Mouse (Mus musculus) liver, embryonic 14.5 days (tissue): Measurements from ENCODE around the gene Macf1. TPM values are rescaled to one million over a fixed set of nuclear protein-coding genes. Genes with fewer than 3 reads are reported as not detected.

ENCODE experiments used
- ATAC-seq: fragments of 200-750 bp; cut with Nextera tagmentation; 2 replicates; pipeline ENCODE4 v1.8.0; 2017; ENCODE audit warnings: moderate number of reproducible peaks, mild to moderate bottlenecking, moderate library complexity; ENCODE audit not compliant: insufficient read depth
- DNase-seq, 3 experiments: peaks; one replicate each; pipeline ENCODE4 v3.0.0-alpha.2; 2012 to 2013; ENCODE audit warnings: low read depth in 3 of 3, low spot score in 3 of 3
- H3K27ac ChIP-seq: fragments of 300-500 bp; sonication (generic); 2 replicates; pipeline ENCODE4 v1.5.1; 2014; ENCODE audit warnings: moderate library complexity, mild to moderate bottlenecking, control low read depth, inconsistent platforms
- H3K27me3 ChIP-seq: fragments of 300-500 bp; sonication (generic); 2 replicates; pipeline ENCODE4 v1.6.1; 2014; ENCODE audit warnings: mild to moderate bottlenecking, low read length, moderate library complexity; ENCODE audit not compliant: control insufficient read depth, insufficient read depth
- H3K36me3 ChIP-seq: fragments of 300-500 bp; sonication (generic); replicated peaks from 2 replicates; pipeline ENCODE4 v1.6.1; 2014; ENCODE audit warnings: low read depth; ENCODE audit not compliant: control insufficient read depth, insufficient read depth
- H3K4me1 ChIP-seq, 2 experiments: fragments of 200-500 bp in 1 of 2; fragments of 300-500 bp in 1 of 2; sonication (generic) in 1 of 2; replicated peaks; 2 replicates each; pipeline ENCODE4 v1.6.1; 2012 to 2014; ENCODE audit warnings: antibody characterized with exemption in 1 of 2, inconsistent platforms in 1 of 2, low read length in 1 of 2; ENCODE audit not compliant: control insufficient read depth in 2 of 2, insufficient read depth in 2 of 2
- H3K4me2 ChIP-seq: fragments of 300-500 bp; sonication (generic); 2 replicates; pipeline ENCODE4 v1.6.1; 2014; ENCODE audit warnings: low read depth, mild to moderate bottlenecking, control low read depth, moderate library complexity
- H3K4me3 ChIP-seq, 2 experiments: fragments of 200-500 bp in 1 of 2; fragments of 300-500 bp in 1 of 2; sonication (generic) in 1 of 2; 2 replicates each; pipeline ENCODE4 v1.5.1; 2012 to 2014; ENCODE audit warnings: low read depth in 2 of 2, low read length in 2 of 2, mild to moderate bottlenecking in 2 of 2, control low read depth in 1 of 2, inconsistent platforms in 1 of 2, moderate library complexity in 1 of 2; ENCODE audit not compliant: insufficient read depth in 1 of 2
- H3K9ac ChIP-seq: fragments of 300-500 bp; sonication (generic); replicated peaks from 2 replicates; pipeline ENCODE4 v1.6.1; 2014; ENCODE audit warnings: mild to moderate bottlenecking, control low read depth, moderate library complexity
- H3K9me3 ChIP-seq: fragments of 300-500 bp; sonication (generic); 2 replicates; pipeline ENCODE4 v1.6.1; 2016; ENCODE audit warnings: low read length, mixed read lengths; ENCODE audit not compliant: control insufficient read depth
- CTCF ChIP-seq: IDR thresholded peaks from 2 replicates; pipeline ENCODE4 v1.5.1; 2016; ENCODE audit warnings: antibody characterized with exemption, low read depth, control low read depth
- EP300 ChIP-seq: IDR thresholded peaks from 2 replicates; pipeline ENCODE4 v1.6.1; 2016; ENCODE audit warnings: antibody characterized with exemption, low read depth
- WGBS: fragments of 180-500 bp; shearing (Covaris S2); extraction: QIAGEN DNeasy Blood & Tissue Kit; methylation state at CpG from one replicate; pipeline ENCODE4 v1.1.7; 2014; ENCODE audit not compliant: insufficient replicate concordance; 5-methylcytosine and 5-hydroxymethylcytosine counted together
- polyA plus RNA-seq, 2 experiments: library from polyadenylated mRNA; depleted of rRNA in 1 of 2; stranded (reverse) in 1 of 2; unstranded in 1 of 2; fragments of >200 nt; fragmentation: Nextera tagmentation in 1 of 2; extraction: Ambion mirVana in 1 of 2; gene quantifications; 2 replicates each; pipeline versions ENCODE4 v1.2.1 to v1.2.3; 2012 to 2014

The Macf1 gene
- polyA plus RNA-seq, 2 experiments: 13.4 to 15.1 TPM

- no peak overlapping the region for H3K4me3 ChIP-seq
- H3K27ac ChIP-seq: no peak overlapping the region
- TF ChIP-seq EP300 (no peak), CTCF (no peak)
- H3K9ac ChIP-seq: no peak overlapping the region
- H3K36me3 ChIP-seq: peaks cover 7% of the 10 kb centered on the region
- no peak overlapping the region for H3K4me2 ChIP-seq
- DNase-seq (no peak), ATAC-seq (no peak)
- H3K4me1 ChIP-seq: no peaks in the 10 kb centered on the region
- H3K9me3 ChIP-seq: no peaks in the 10 kb centered on the region
- 32% methylated on average over 1 of the region's 1 CpGs for WGBS
- H3K27me3 ChIP-seq: no peaks in the 10 kb centered on the region
Measured at GRCm38 (mm10) chr4:123465799-123466198, 218.4 kb downstream of the Macf1 start.

- ATAC-seq (0 out of 2 replicates have a peak, but pooled peaks have one; percentile 28), DNase-seq (no peak)
- no peak overlapping the region for H3K27ac ChIP-seq
- H3K4me1 ChIP-seq: no peaks in the 10 kb centered on the region
- TF ChIP-seq CTCF (peak; percentile 45), EP300 (no peak)
- peaks cover 14% of the 10 kb centered on the region for H3K36me3 ChIP-seq
- no peak overlapping the region for H3K4me2 ChIP-seq
- WGBS: 57% methylated on average over 8 of the region's 8 CpGs
- H3K4me3 ChIP-seq: no peak overlapping the region
- H3K9me3 ChIP-seq: no peaks in the 10 kb centered on the region
- no peak overlapping the region for H3K9ac ChIP-seq
- no peaks in the 10 kb centered on the region for H3K27me3 ChIP-seq
Measured at GRCm38 (mm10) chr4:123460595-123461272, 223.4 kb downstream of the Macf1 start.

- Histone ChIP-seq H3K27me3 (no peaks in the 10 kb centered on the region), H3K27ac (no peak overlapping the region), H3K4me1 (no peaks in the 10 kb centered on the region), H3K9me3 (no peaks in the 10 kb centered on the region), H3K9ac (no peak overlapping the region), H3K36me3 (peaks cover 12% of the 10 kb centered on the region), H3K4me3 (no peak overlapping the region), H3K4me2 (no peak overlapping the region)
- DNase-seq (no peak), ATAC-seq (no peak)
- TF ChIP-seq CTCF: no peak
- no peak for TF ChIP-seq EP300
- WGBS: 67% methylated on average over 7 of the region's 7 CpGs
Measured at GRCm38 (mm10) chr4:123454871-123455640, 229.1 kb downstream of the Macf1 start.

GRCm38 (mm10) chr4:123453729-123454128 is 230.4 kb downstream of the Macf1 start:
- 81% methylated on average over 1 of the region's 1 CpGs for WGBS
- no peaks in the 10 kb centered on the region for H3K9me3 ChIP-seq

GRCm38 (mm10) chr4:123451991-123452390 is 232.2 kb downstream of the Macf1 start:
- H3K9ac ChIP-seq: no peak overlapping the region
- H3K9me3 ChIP-seq: no peaks in the 10 kb centered on the region
- ATAC-seq (no peak), DNase-seq (no peak)
- H3K4me3 ChIP-seq: no peak overlapping the region
- no peaks in the 10 kb centered on the region for H3K4me1 ChIP-seq
- no peak overlapping the region for H3K4me2 ChIP-seq
- TF ChIP-seq EP300 (no peak), CTCF (no peak)
- peaks cover 22% of the 10 kb centered on the region for H3K36me3 ChIP-seq
- no peak overlapping the region for H3K27ac ChIP-seq
- H3K27me3 ChIP-seq: no peaks in the 10 kb centered on the region
- 73% methylated on average over 3 of the region's 3 CpGs for WGBS

More at GRCm38 (mm10) chr4:123453729-123454128, 230.4 kb downstream of the Macf1 start:
- ATAC-seq (no peak), DNase-seq (no peak)
- Histone ChIP-seq H3K27me3 (no peaks in the 10 kb centered on the region), H3K4me1 (no peaks in the 10 kb centered on the region), H3K9ac (no peak overlapping the region), H3K4me2 (no peak overlapping the region), H3K36me3 (peaks cover 16% of the 10 kb centered on the region), H3K4me3 (no peak overlapping the region), H3K27ac (no peak overlapping the region)
- TF ChIP-seq CTCF (no peak), EP300 (no peak)
